Mouse (Mus musculus) large intestine, adult 2 months (tissue): ENCODE results near the gene Olfr143. TPM values are rescaled to one million over a fixed set of nuclear protein-coding genes. Genes with fewer than 3 reads are reported as not detected.

Experiments
- DNase-seq: peaks from one replicate; pipeline ENCODE4 v3.0.0-alpha.2; 2012; ENCODE audit warnings: low read depth, low spot score
- WGBS: fragments of 180-500 bp; shearing (Covaris S2); methylation state at CpG from one replicate; pipeline ENCODE4 v1.1.7; 2018; 5-methylcytosine and 5-hydroxymethylcytosine counted together
- polyA plus RNA-seq: library from polyadenylated mRNA; depleted of rRNA; stranded (reverse); fragments of >200 nt; gene quantifications from 2 replicates; pipeline ENCODE4 v1.2.3, GENCODE M21; 2012; rRNA removed

Gene Olfr143
- not detected in 2 replicates for polyA plus RNA-seq

- DNase-seq = no peak
These were observed at the start of gene Olfr143 for GRCm38 (mm10) chr9:38252474-38252873. Gene Olfr143, plus strand, starts transcription at chr9:38252774.

DNA sequence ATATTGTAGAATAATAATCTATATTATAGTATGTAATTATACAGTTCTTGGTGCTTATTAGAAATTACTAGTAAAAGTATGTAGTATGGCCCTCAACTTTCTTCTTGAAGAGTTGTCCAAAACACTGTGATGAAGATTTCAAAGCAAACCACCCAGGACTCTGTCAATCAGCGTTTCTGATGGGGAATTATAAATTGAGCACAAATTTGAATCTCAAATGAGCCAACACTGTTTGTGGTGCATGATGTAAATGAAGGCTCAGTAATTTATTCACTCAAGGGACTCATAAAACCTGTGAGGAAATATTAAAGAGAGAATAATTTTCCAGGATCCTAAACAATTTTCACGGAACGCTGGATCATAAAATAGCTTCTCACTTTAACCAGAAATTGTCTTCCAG lies 44.5 kb upstream of the Olfr143 start, which contains the start of gene Olfr893:
TSS of gene Olfr893 (plus strand) at position 301 of the 400 bp plus-strand sequence.
- WGBS = 81% methylated on average over 3 of the region's 3 CpGs
- no peak for DNase-seq

DNA sequence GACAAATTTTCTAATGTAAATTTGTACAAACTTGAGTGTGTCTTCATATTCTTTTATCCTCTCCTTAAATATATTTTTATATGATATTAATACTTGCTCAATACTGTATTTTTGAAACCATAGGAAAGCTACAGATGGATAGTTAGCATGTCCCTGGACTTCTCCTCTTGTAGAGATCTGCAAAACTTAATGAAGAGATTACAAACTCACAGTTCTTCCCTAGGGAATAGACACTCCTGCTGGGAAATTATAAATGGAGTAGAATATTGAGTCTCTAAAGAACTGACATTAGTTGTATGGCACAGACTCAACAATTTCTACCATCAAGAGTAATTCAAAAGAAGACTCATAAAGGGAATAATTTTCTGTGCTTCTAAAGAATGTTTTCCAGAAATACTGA lies 34.8 kb upstream of the Olfr143 start, which contains the start of gene Olfr894:
TSS of gene Olfr894 (plus strand) at position 301 of the 400 bp plus-strand sequence.
- DNase-seq = no peak

DNA sequence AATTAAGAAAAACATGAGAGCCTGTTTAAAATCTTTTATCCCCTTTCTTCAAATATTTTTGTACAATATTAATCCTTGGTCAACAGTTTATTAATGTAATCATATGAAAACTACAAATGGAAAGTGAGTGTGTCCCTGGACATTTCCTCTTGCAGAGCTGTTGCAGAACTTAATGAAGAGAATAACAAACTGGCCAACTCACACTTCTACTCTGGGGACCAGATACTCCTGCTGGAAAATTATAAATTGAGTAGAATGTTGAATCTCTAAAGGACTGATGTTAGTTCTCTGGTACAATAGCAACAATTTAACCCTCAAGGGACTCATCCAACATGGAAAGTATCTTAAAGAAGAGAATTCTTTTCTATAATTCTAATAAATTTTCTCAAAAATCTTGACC lies 15.0 kb downstream of the Olfr143 start, which contains the start of gene Olfr895:
TSS of gene Olfr895 (plus strand) at position 301 of the 400 bp plus-strand sequence.
- no peak for DNase-seq

DNA sequence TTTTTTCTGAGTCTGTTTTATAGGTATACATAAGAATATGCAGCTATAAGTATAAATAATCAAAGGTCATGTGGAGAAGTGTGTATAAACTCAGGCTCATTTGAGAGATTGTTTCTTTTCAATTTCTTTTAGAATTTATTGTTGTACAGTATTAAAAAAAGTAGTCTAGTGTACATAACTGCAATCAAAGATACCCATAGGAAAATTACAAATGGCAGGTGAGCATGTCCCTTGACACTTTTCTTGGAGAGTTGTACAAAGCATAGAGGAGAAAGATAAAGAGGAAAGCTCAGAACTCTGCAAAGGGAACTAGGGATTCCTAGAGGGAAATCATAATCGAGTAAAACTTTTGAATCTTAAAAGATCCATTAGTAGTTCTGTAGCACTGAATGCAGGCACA lies 38.2 kb downstream of the Olfr143 start, which contains the start of gene Olfr896-ps1:
TSS of gene Olfr896-ps1 (plus strand) at position 301 of the 400 bp plus-strand sequence.
- no peak for DNase-seq
- WGBS = 83% methylated on average over 1 of the region's 1 CpGs

Other genes starting within 250 kb of the Olfr143 start
- not detected in 2 replicates for gene Olfr883, start 227.0 kb upstream of the Olfr143 start, polyA plus RNA-seq
- not detected in 2 replicates for gene Olfr884, start 206.2 kb upstream of the Olfr143 start, polyA plus RNA-seq
- not detected in 2 replicates for gene Olfr885, start 191.5 kb upstream of the Olfr143 start, polyA plus RNA-seq
- gene Olfr887, start 168.7 kb upstream of the Olfr143 start, polyA plus RNA-seq = not detected in 2 replicates
- gene Olfr888, start 144.6 kb upstream of the Olfr143 start, polyA plus RNA-seq = not detected in 2 replicates
- not detected in 2 replicates for gene Olfr889, start 137.6 kb upstream of the Olfr143 start, polyA plus RNA-seq
- not detected in 2 replicates for gene Olfr890, start 110.3 kb upstream of the Olfr143 start, polyA plus RNA-seq
- gene Olfr891, start 72.0 kb upstream of the Olfr143 start, polyA plus RNA-seq = not detected in 2 replicates
- not detected in 2 replicates for gene Olfr893, start 44.4 kb upstream of the Olfr143 start, polyA plus RNA-seq
- gene Olfr894, start 34.7 kb upstream of the Olfr143 start, polyA plus RNA-seq = not detected in 2 replicates
- gene Olfr895, start 15.1 kb downstream of the Olfr143 start, polyA plus RNA-seq = not detected in 2 replicates
- not detected in 2 replicates for gene Olfr896-ps1, start 38.3 kb downstream of the Olfr143 start, polyA plus RNA-seq
- not detected in 2 replicates for gene Olfr25, start 76.3 kb downstream of the Olfr143 start, polyA plus RNA-seq
- not detected in 2 replicates for gene Olfr898, start 95.6 kb downstream of the Olfr143 start, polyA plus RNA-seq
- gene Olfr250, start 114.1 kb downstream of the Olfr143 start, polyA plus RNA-seq = not detected in 2 replicates
- not detected in 2 replicates for gene Olfr251, start 124.3 kb downstream of the Olfr143 start, polyA plus RNA-seq
- not detected in 2 replicates for gene Olfr147, start 148.9 kb downstream of the Olfr143 start, polyA plus RNA-seq
- not detected in 2 replicates for gene Olfr901, start 176.7 kb downstream of the Olfr143 start, polyA plus RNA-seq
- gene Olfr902, start 194.9 kb downstream of the Olfr143 start, polyA plus RNA-seq = not detected in 2 replicates
- gene Olfr904, start 210.4 kb downstream of the Olfr143 start, polyA plus RNA-seq = not detected in 2 replicates
- gene Olfr905, start 218.3 kb downstream of the Olfr143 start, polyA plus RNA-seq = not detected in 2 replicates
- not detected in 2 replicates for gene Olfr906, start 234.3 kb downstream of the Olfr143 start, polyA plus RNA-seq
- not detected in 2 replicates for gene Olfr907, start 243.0 kb downstream of the Olfr143 start, polyA plus RNA-seq